Mouse (Mus musculus) intestine, postnatal 0 days (tissue): Measurements from ENCODE around the gene Slc9a5. TPM values are rescaled to one million over a fixed set of nuclear protein-coding genes. Genes with fewer than 3 reads are reported as not detected.

ENCODE experiments used
- ATAC-seq: fragments of 200-750 bp; cut with Nextera tagmentation; 2 replicates; pipeline ENCODE4 v1.8.0; 2017; ENCODE audit warnings: mild to moderate bottlenecking, moderate TSS enrichment, moderate library complexity
- H3K27ac ChIP-seq: fragments of 300-500 bp; sonication (generic); 2 replicates; pipeline ENCODE4 v1.5.1; 2014; ENCODE audit warnings: mild to moderate bottlenecking, low read depth, low read length, moderate library complexity
- H3K27me3 ChIP-seq: fragments of 300-500 bp; sonication (generic); replicated peaks from 2 replicates; pipeline ENCODE4 v1.6.1; 2014; ENCODE audit warnings: low read length, mixed read lengths; ENCODE audit not compliant: control insufficient read depth, insufficient read depth
- H3K36me3 ChIP-seq: fragments of 300-500 bp; sonication (generic); 2 replicates; pipeline ENCODE4 v1.6.1; 2014; ENCODE audit warnings: mild to moderate bottlenecking, moderate library complexity; ENCODE audit not compliant: control insufficient read depth, insufficient read depth
- H3K4me1 ChIP-seq: fragments of 300-500 bp; sonication (generic); replicated peaks from 2 replicates; pipeline ENCODE4 v1.6.1; 2014; ENCODE audit warnings: antibody characterized with exemption, low read length, mixed read lengths; ENCODE audit not compliant: control insufficient read depth, insufficient read depth
- H3K4me2 ChIP-seq: fragments of 300-500 bp; sonication (generic); replicated peaks from 2 replicates; pipeline ENCODE4 v1.6.1; 2014; ENCODE audit warnings: low read depth, mild to moderate bottlenecking, moderate library complexity
- H3K4me3 ChIP-seq: fragments of 300-500 bp; sonication (generic); 2 replicates; pipeline ENCODE4 v1.5.1; 2014; ENCODE audit warnings: low read depth, low read length
- H3K9ac ChIP-seq: fragments of 300-500 bp; sonication (generic); 2 replicates; pipeline ENCODE4 v1.6.1; 2014; ENCODE audit warnings: mild to moderate bottlenecking, low read depth, low read length
- H3K9me3 ChIP-seq: fragments of 300-500 bp; sonication (generic); 2 replicates; pipeline ENCODE4 v1.6.1; 2016; ENCODE audit warnings: mixed run types; ENCODE audit not compliant: control insufficient read depth
- CTCF ChIP-seq: sonication (generic); IDR thresholded peaks from 2 replicates; pipeline ENCODE4 v1.5.1; 2016; ENCODE audit warnings: low read depth, mild to moderate bottlenecking, control low read depth, antibody characterized with exemption, moderate library complexity
- WGBS: fragments of 180-500 bp; shearing (Covaris S2); extraction: QIAGEN DNeasy Blood & Tissue Kit; methylation state at CpG from one replicate; pipeline ENCODE4 v1.1.7; 2014; 5-methylcytosine and 5-hydroxymethylcytosine counted together
- polyA plus RNA-seq: library from polyadenylated mRNA; unstranded; fragments of >200 nt; fragmentation: Nextera tagmentation; extraction: Ambion mirVana; gene quantifications from 2 replicates; pipeline ENCODE4 v1.2.1, GENCODE M21; 2015

Slc9a5 gene
- polyA plus RNA-seq, 1 experiment from 2014 or later = 0.40 TPM

- no peaks in the 10 kb centered on the region for H3K4me1 ChIP-seq
- no peak overlapping the region for H3K9ac ChIP-seq
- peak; percentile 81 for TF ChIP-seq CTCF
- no peak overlapping the region for H3K27ac ChIP-seq
- H3K36me3 ChIP-seq = no peaks in the 10 kb centered on the region
- 38% methylated on average over 33 of the region's 33 CpGs for WGBS
- no peaks in the 10 kb centered on the region for H3K9me3 ChIP-seq
- H3K27me3 ChIP-seq = no peaks in the 10 kb centered on the region
- no peak overlapping the region for H3K4me3 ChIP-seq
- peak overlapping the region; percentile 52 for H3K4me2 ChIP-seq
- ATAC-seq = 0 out of 2 replicates have a peak, but pooled peaks have one; percentile 23
These were observed 25.9 kb downstream of the Slc9a5 start for GRCm38 (mm10) chr8:105374513-105374966.

- ATAC-seq = no peak
- no peak for TF ChIP-seq CTCF
These were observed 30.0 kb downstream of the Slc9a5 start for GRCm38 (mm10) chr8:105378673-105379072.

GRCm38 (mm10) chr8:105380308-105380707 lies 31.7 kb downstream of the Slc9a5 start:
- 83% methylated on average over 12 of the region's 12 CpGs for WGBS
- H3K27ac ChIP-seq = no peak overlapping the region
- H3K36me3 ChIP-seq = no peaks in the 10 kb centered on the region
- no peaks in the 10 kb centered on the region for H3K4me1 ChIP-seq
- no peaks in the 10 kb centered on the region for H3K9me3 ChIP-seq
- no peaks in the 10 kb centered on the region for H3K27me3 ChIP-seq
- H3K4me2 ChIP-seq = no peak overlapping the region
- ATAC-seq = no peak
- no peak overlapping the region for H3K4me3 ChIP-seq
- no peak overlapping the region for H3K9ac ChIP-seq
- no peak for TF ChIP-seq CTCF

More at GRCm38 (mm10) chr8:105378673-105379072, 30.0 kb downstream of the Slc9a5 start:
- Histone ChIP-seq H3K9ac (no peak overlapping the region), H3K4me2 (no peak overlapping the region), H3K4me3 (no peak overlapping the region), H3K4me1 (no peaks in the 10 kb centered on the region), H3K27ac (no peak overlapping the region), H3K9me3 (no peaks in the 10 kb centered on the region), H3K36me3 (no peaks in the 10 kb centered on the region), H3K27me3 (no peaks in the 10 kb centered on the region)
- WGBS = 50% methylated on average over 19 of the region's 19 CpGs

GRCm38 (mm10) chr8:105384070-105384469 lies 35.4 kb downstream of the Slc9a5 start:
- WGBS = 95% methylated on average over 2 of the region's 2 CpGs
- Histone ChIP-seq H3K27me3 (no peaks in the 10 kb centered on the region), H3K4me1 (no peaks in the 10 kb centered on the region), H3K4me3 (no peak overlapping the region), H3K9me3 (no peaks in the 10 kb centered on the region), H3K36me3 (no peaks in the 10 kb centered on the region), H3K9ac (no peak overlapping the region), H3K27ac (no peak overlapping the region), H3K4me2 (no peak overlapping the region)
- peak; percentile 35 for TF ChIP-seq CTCF
- no peak for ATAC-seq

GRCm38 (mm10) chr8:105387151-105387550 lies 38.5 kb downstream of the Slc9a5 start:
- Histone ChIP-seq H3K27me3 (no peaks in the 10 kb centered on the region), H3K4me1 (no peaks in the 10 kb centered on the region), H3K4me3 (no peak overlapping the region), H3K4me2 (no peak overlapping the region), H3K27ac (no peak overlapping the region), H3K36me3 (no peaks in the 10 kb centered on the region), H3K9me3 (no peaks in the 10 kb centered on the region), H3K9ac (no peak overlapping the region)
- 39% methylated on average over 1 of the region's 1 CpGs for WGBS
- ATAC-seq = no peak
- TF ChIP-seq CTCF = no peak

- H3K4me1 ChIP-seq = no peaks in the 10 kb centered on the region
- H3K9me3 ChIP-seq = no peaks in the 10 kb centered on the region
- 41% methylated on average over 6 of the region's 6 CpGs for WGBS
- no peak for ATAC-seq
- H3K27ac ChIP-seq = no peak overlapping the region
- no peaks in the 10 kb centered on the region for H3K36me3 ChIP-seq
- H3K4me3 ChIP-seq = no peak overlapping the region
- H3K27me3 ChIP-seq = no peaks in the 10 kb centered on the region
- H3K4me2 ChIP-seq = no peak overlapping the region
- TF ChIP-seq CTCF = no peak
- no peak overlapping the region for H3K9ac ChIP-seq
These were observed 40.5 kb downstream of the Slc9a5 start for GRCm38 (mm10) chr8:105389096-105389495.
